In the genomic region with DNA sequence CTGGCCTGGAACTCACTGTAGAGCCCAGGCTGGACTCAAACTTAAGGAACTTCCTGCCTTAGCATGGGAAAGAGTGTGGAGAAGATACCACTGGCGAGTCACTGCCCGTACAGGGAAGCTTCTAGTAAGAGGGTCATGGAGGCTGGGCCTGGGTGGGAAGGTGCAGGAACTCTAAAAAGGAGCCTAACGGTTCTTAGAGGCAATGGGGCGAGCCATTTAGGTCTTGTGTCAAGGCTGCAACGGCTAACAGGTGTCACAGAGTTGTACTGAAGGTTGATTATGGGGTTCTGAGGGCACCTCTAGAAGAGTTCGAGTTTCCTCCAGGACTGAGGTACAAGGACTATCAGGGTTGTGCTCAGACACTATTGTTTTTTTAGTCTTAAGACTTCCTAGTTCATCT, we compare ENCODE assay signal across 8 mouse cellular contexts. TPM values are rescaled to one million over a fixed set of nuclear protein-coding genes. Genes with fewer than 3 reads are reported as not detected.
DNase-seq lines count a peak whose midpoint lies in the region; ATAC-seq and TF ChIP-seq lines count a peak whose summit lies in the region.

No protein-coding gene starts in this region.

- H3K4me2 ChIP-seq in limb, embryonic 14.5 days (replicated peaks; ENCODE audit: low read depth, low read length, severe bottlenecking): peak overlapping the region; percentile 80; the same call in 1 of the 2 replicates
- peak overlapping the region; percentile 84 for H3K4me2 ChIP-seq in stomach, postnatal 0 days (replicated peaks; ENCODE audit: low read depth)

- H3K9ac ChIP-seq in limb, embryonic 14.5 days (ENCODE audit: low read depth, low read length, severe bottlenecking): no peak overlapping the region
- H3K9ac ChIP-seq in stomach, postnatal 0 days (ENCODE audit: low read length): no peak overlapping the region

- no peaks in the 10 kb centered on the region for H3K9me3 ChIP-seq in limb, embryonic 14.5 days (ENCODE audit: control insufficient read depth, low read length)
- no peaks in the 10 kb centered on the region for H3K9me3 ChIP-seq in stomach, postnatal 0 days (ENCODE audit: control insufficient read depth, low read length)

- 0 out of 2 replicates have a peak overlapping the region, but pooled peaks have one; percentile 93 for H3K4me3 ChIP-seq in limb, embryonic 14.5 days (replicated peaks; ENCODE audit: low read length)
- no peak overlapping the region; the same call in 1 of the 2 replicates for H3K4me3 ChIP-seq in stomach, postnatal 0 days (ENCODE audit: low read depth, low read length)

- H3K27me3 ChIP-seq in limb, embryonic 14.5 days (ENCODE audit: control insufficient read depth, insufficient read depth, low read length): no peaks in the 10 kb centered on the region
- H3K27me3 ChIP-seq in stomach, postnatal 0 days (ENCODE audit: control insufficient read depth, insufficient read depth, low read length): no peaks in the 10 kb centered on the region

- 0 out of 2 replicates have a peak, but pooled peaks have one; percentile 2 for ATAC-seq in limb, embryonic 14.5 days (ENCODE audit: low FRiP score, low read depth)
- ATAC-seq in stomach, postnatal 0 days (ENCODE audit: low FRiP score, low TSS enrichment): no peak; the same call in 1 of the 2 replicates

- 72% methylated on average over 6 of the region's 6 CpGs for WGBS in limb, embryonic 14.5 days
- 73% methylated on average over 6 of the region's 6 CpGs for WGBS in stomach, postnatal 0 days

- TF ChIP-seq POLR2A in limb, embryonic 14.5 days (IDR thresholded peaks at IDR 0.05; ENCODE audit: borderline replicate concordance, extremely low read depth, insufficient read depth, insufficient read length): no peak

- H3K27ac ChIP-seq in limb, embryonic 14.5 days (replicated peaks; ENCODE audit: low read depth, low read length): no peak overlapping the region
- H3K27ac ChIP-seq in stomach, postnatal 0 days (replicated peaks): peak overlapping the region; percentile 30; the same call in 1 of the 2 replicates

- TF ChIP-seq CTCF in stomach, postnatal 0 days (IDR thresholded peaks at IDR 0.05; ENCODE audit: low read depth): no peak

- H3K4me1 ChIP-seq in limb, embryonic 14.5 days (ENCODE audit: control insufficient read depth, insufficient read depth, low read length): peaks cover 13% of the 10 kb centered on the region
- peaks cover 2% of the 10 kb centered on the region; the same call in 1 of the 2 replicates for H3K4me1 ChIP-seq in stomach, postnatal 0 days (replicated peaks; ENCODE audit: control insufficient read depth, insufficient read depth)

- DNase-seq in heart, adult 11 months: peak; percentile 90
- DNase-seq in heart, postnatal 4 days: no peak
- DNase-seq in thymus, postnatal 14 days: peak; percentile 15
- DNase-seq in thymus, postnatal 4 days: no peak
- DNase-seq in limb, embryonic 14.5 days (ENCODE audit: low spot score): no peak
- DNase-seq in stomach, postnatal 0 days (ENCODE audit: low spot score): no peak
- no peak for DNase-seq in layer of hippocampus, adult 11-12 months (ENCODE audit: low spot score)
- no peak for DNase-seq in cerebellum, postnatal 36 days

- TF ChIP-seq EP300 in stomach, postnatal 0 days (optimal IDR thresholded peaks at IDR 0.05): no peak

- no peaks in the 10 kb centered on the region; the same call in 1 of the 2 replicates for H3K36me3 ChIP-seq in limb, embryonic 14.5 days (ENCODE audit: control insufficient read depth, insufficient read depth, low read length)
- H3K36me3 ChIP-seq in stomach, postnatal 0 days (ENCODE audit: control insufficient read depth, insufficient read depth, low read length): no peaks in the 10 kb centered on the region

RNA-seq across cellular contexts. Expression of a gene that starts 0.5 kb away (rescaled TPM):
- 100 to 1,000 TPM; 122 to 128 TPM for total RNA-seq in heart, postnatal 4 days (2021)
- polyA plus RNA-seq in limb, embryonic 14.5 days (2012; rRNA removed): 99.9 and 170 TPM in 2 replicates
- 272 and 274 TPM in 2 replicates for polyA plus RNA-seq in limb, embryonic 14.5 days (2014; fragmentation: Nextera tagmentation; extraction: Ambion mirVana)
- polyA plus RNA-seq in stomach, postnatal 0 days (2015; fragmentation: Nextera tagmentation; extraction: Ambion mirVana): 142 and 149 TPM in 2 replicates

RNA-seq across cellular contexts. Expression of a gene that starts 26.3 kb away (rescaled TPM):
- 10 to 100 TPM in 1 of 2 experiments, 1 to 10 TPM in 1; 9.2 to 11.3 TPM for total RNA-seq in heart, postnatal 4 days (2021)
- 16.0 and 18.0 TPM in 2 replicates for polyA plus RNA-seq in limb, embryonic 14.5 days (2012; rRNA removed)
- 23.6 and 24.9 TPM in 2 replicates for polyA plus RNA-seq in limb, embryonic 14.5 days (2014; fragmentation: Nextera tagmentation; extraction: Ambion mirVana)
- 20.5 and 20.6 TPM in 2 replicates for polyA plus RNA-seq in stomach, postnatal 0 days (2015; fragmentation: Nextera tagmentation; extraction: Ambion mirVana)

Comparison
In these comparisons a context has a peak if more than half of its experiments do, and no peak if none do; other contexts are left out.
1. DNase-seq: peak in heart, adult 11 months (single experiment) and thymus, postnatal 14 days (single experiment); none in heart, postnatal 4 days (single experiment), thymus, postnatal 4 days (single experiment), limb, embryonic 14.5 days (single experiment), stomach, postnatal 0 days (single experiment), layer of hippocampus, adult 11-12 months (single experiment) and cerebellum, postnatal 36 days (0 of 2).